Mouse (Mus musculus) small intestine, adult 2 months (tissue): ENCODE data around the gene 4933412E24Rik.

ENCODE experiments used
- CTCF ChIP-seq: fragments of 200-500 bp; IDR thresholded peaks from 2 replicates; pipeline ENCODE4 v1.5.1; 2012; ENCODE audit warnings: low read depth, mild to moderate bottlenecking, control low read depth, inconsistent platforms, low read length, moderate library complexity, mixed read lengths; ENCODE audit not compliant: insufficient replicate concordance, insufficient read length; ENCODE audit errors: extremely low read depth
- POLR2A ChIP-seq: fragments of 200-500 bp; IDR thresholded peaks from 2 replicates; pipeline ENCODE4 v1.6.1; 2012; ENCODE audit warnings: low read depth, mild to moderate bottlenecking, control low read depth, inconsistent platforms, low read length, moderate library complexity

- TF ChIP-seq CTCF = no peak
- no peak for TF ChIP-seq POLR2A
These were observed 14.3 kb upstream of the 4933412E24Rik start for GRCm38 (mm10) chr15:60030728-60031127.
